Mouse (Mus musculus): ENCODE results near the gene Cacng1. TPM values are rescaled to one million over a fixed set of nuclear protein-coding genes. Genes with fewer than 3 reads are reported as not detected.

The Cacng1 gene
- polyA plus RNA-seq, 1 experiment from 2014 or later: 0.15 TPM

Other genes starting within 250 kb of the Cacng1 start
- gene Pitpnc1, start 245.8 kb downstream of the Cacng1 start, polyA plus RNA-seq (2015; fragmentation: Nextera tagmentation; extraction: Ambion mirVana): 9.3 and 9.9 TPM in 2 replicates
- gene Psmd12, start 237.0 kb downstream of the Cacng1 start, polyA plus RNA-seq (2015; fragmentation: Nextera tagmentation; extraction: Ambion mirVana): 130 and 144 TPM in 2 replicates
- 12.1 and 13.7 TPM in 2 replicates for gene Helz, start 168.6 kb downstream of the Cacng1 start, polyA plus RNA-seq (2015; fragmentation: Nextera tagmentation; extraction: Ambion mirVana)
- 0.52 and 0.60 TPM in 2 replicates for gene Cacng4, start 78.0 kb upstream of the Cacng1 start, polyA plus RNA-seq (2015; fragmentation: Nextera tagmentation; extraction: Ambion mirVana)
- gene Cacng5, start 198.5 kb upstream of the Cacng1 start, polyA plus RNA-seq (2015; fragmentation: Nextera tagmentation; extraction: Ambion mirVana): 0.04 and 0.07 TPM in 2 replicates